Mouse (Mus musculus) hindbrain, embryonic 11.5 days (tissue): ENCODE measurements around the gene Olfr691. TPM values are rescaled to one million over a fixed set of nuclear protein-coding genes. Genes with fewer than 3 reads are reported as not detected.
"Not testable (repeated sequence)": the region's sequence is repeated elsewhere in the genome, so short reads cannot be mapped to it uniquely, and the experiment has no call there.

ENCODE experiments used
- ATAC-seq: fragments of 200-750 bp; cut with Nextera tagmentation; 2 replicates; pipeline ENCODE4 v1.8.0; 2017; ENCODE audit warnings: mild to moderate bottlenecking, moderate TSS enrichment, moderate library complexity; ENCODE audit not compliant: low FRiP score
- DNase-seq: peaks from one replicate; pipeline ENCODE4 v3.0.0-alpha.2; 2015; ENCODE audit warnings: low spot score
- H3K27ac ChIP-seq: fragments of 300-500 bp; sonication (generic); 2 replicates; pipeline ENCODE4 v1.5.1; 2014; ENCODE audit warnings: mild to moderate bottlenecking, low read depth, low read length
- H3K27me3 ChIP-seq: fragments of 300-500 bp; sonication (generic); 2 replicates; pipeline ENCODE4 v1.6.1; 2014; ENCODE audit warnings: mild to moderate bottlenecking, low read length, moderate library complexity, mixed read lengths; ENCODE audit not compliant: control insufficient read depth, insufficient read depth
- H3K36me3 ChIP-seq: fragments of 300-500 bp; sonication (generic); 2 replicates; pipeline ENCODE4 v1.6.1; 2014; ENCODE audit warnings: mild to moderate bottlenecking, low read length, moderate library complexity, mixed read lengths; ENCODE audit not compliant: control insufficient read depth, insufficient read depth
- H3K4me1 ChIP-seq: fragments of 300-500 bp; sonication (generic); replicated peaks from 2 replicates; pipeline ENCODE4 v1.6.1; 2014; ENCODE audit warnings: low read length, mixed read lengths; ENCODE audit not compliant: control insufficient read depth, insufficient read depth
- H3K4me2 ChIP-seq: fragments of 300-500 bp; sonication (generic); replicated peaks from 2 replicates; pipeline ENCODE4 v1.6.1; 2014; ENCODE audit warnings: mild to moderate bottlenecking, low read depth, low read length
- H3K4me3 ChIP-seq: fragments of 300-500 bp; sonication (generic); 2 replicates; pipeline ENCODE4 v1.5.1; 2014; ENCODE audit warnings: low read depth, low read length
- H3K9ac ChIP-seq: fragments of 300-500 bp; sonication (generic); 2 replicates; pipeline ENCODE4 v1.6.1; 2014; ENCODE audit warnings: low read depth, low read length
- H3K9me3 ChIP-seq: fragments of 300-500 bp; sonication (generic); 2 replicates; pipeline ENCODE4 v1.6.1; 2016; ENCODE audit warnings: low read length; ENCODE audit not compliant: control insufficient read depth
- WGBS: fragments of 180-500 bp; shearing (Covaris S2); extraction: QIAGEN DNeasy Blood & Tissue Kit; methylation state at CpG from one replicate; pipeline ENCODE4 v1.1.7; 2014; 5-methylcytosine and 5-hydroxymethylcytosine counted together
- polyA plus RNA-seq: library from polyadenylated mRNA; unstranded; fragments of >200 nt; fragmentation: Nextera tagmentation; extraction: Ambion mirVana; gene quantifications from 2 replicates; pipeline ENCODE4 v1.2.1, GENCODE M21; 2014

Olfr691 gene
- polyA plus RNA-seq, 1 experiment from 2014 or later: 0.39 TPM

DNA sequence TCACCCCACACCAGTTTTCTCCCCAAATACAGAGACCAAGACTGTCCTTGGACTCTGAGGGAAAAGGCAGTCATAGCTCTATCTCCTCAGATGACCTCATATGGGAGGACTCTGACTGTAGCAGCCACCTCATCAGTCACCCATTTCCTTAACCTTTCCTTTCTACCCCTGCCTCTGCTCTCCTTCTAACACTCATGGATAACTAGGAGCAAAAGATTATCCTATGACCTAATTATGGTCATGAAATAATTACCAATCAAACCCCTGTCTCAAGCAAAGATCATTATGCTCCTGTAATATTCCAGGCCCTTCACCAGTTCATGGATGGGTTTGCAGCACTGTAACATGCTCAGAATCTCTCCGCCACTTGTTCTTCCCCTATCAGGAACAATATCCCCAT lies 25.9 kb upstream of the Olfr691 start, which contains the start of gene Olfr692:
TSS of gene Olfr692 (plus strand) at position 301 of the 400 bp plus-strand sequence.
- Histone ChIP-seq H3K4me1 (no peaks in the 10 kb centered on the region), H3K4me2 (no peak within 1 kb of the TSS), H3K9ac (no peak within 1 kb of the TSS), H3K4me3 (no peak within 1 kb of the TSS), H3K27ac (no peak within 1 kb of the TSS), H3K36me3 (no peaks in the 10 kb centered on the region), H3K9me3 (no peaks in the 10 kb centered on the region), H3K27me3 (no peaks in the 10 kb centered on the region)
- no peak for DNase-seq
- ATAC-seq: no peak
- WGBS: 90% methylated on average over 1 of the region's 1 CpGs

DNA sequence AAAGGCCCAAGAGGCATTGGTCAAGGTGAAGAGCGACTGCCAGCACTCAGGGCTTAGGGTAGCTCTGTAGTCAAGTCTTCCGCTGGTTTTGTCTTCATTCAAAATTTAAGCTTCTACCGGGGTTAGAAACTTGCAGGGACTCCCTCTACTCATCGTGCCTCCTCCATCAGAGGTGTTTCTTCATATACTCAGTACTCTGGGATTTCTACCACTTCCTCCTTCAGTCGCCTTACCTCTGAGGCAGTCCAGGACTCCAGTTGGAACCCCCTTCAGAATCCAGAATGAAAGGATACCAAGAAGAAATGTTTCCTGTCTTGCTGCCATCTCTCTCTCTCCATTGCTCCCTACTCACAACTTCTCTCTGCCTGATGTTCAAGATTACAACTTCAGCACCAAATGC lies 25.2 kb upstream of the Olfr691 start:
- no peak for DNase-seq
- no peaks in the 10 kb centered on the region for H3K36me3 ChIP-seq
- H3K4me3 ChIP-seq: no peak overlapping the region
- no peak for ATAC-seq
- H3K4me2 ChIP-seq: no peak overlapping the region
- H3K27ac ChIP-seq: no peak overlapping the region
- H3K27me3 ChIP-seq: no peaks in the 10 kb centered on the region
- 90% methylated on average over 5 of the region's 5 CpGs for WGBS
- no peaks in the 10 kb centered on the region for H3K9me3 ChIP-seq
- no peaks in the 10 kb centered on the region for H3K4me1 ChIP-seq
- H3K9ac ChIP-seq: no peak overlapping the region

DNA sequence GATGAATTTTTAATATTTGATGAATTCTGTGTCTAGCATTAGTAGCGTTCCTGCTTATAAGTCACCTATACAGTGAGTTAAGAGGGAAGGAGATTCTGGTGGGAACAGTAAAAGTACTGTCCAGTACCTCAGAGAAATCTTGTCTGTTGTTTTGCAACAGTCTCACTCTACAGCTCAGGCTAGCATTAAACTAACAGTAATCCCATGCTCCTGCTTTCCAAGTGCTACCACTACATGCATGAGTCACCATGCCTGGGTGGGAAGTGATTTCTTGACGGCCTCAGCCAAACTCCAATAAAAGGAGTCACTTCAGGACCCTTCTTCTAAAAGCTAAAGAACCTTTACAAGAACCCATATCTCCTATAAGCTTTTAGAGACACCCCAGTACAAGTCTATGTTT lies 19.6 kb upstream of the Olfr691 start:
- Histone ChIP-seq H3K36me3 (no peaks in the 10 kb centered on the region), H3K27me3 (no peaks in the 10 kb centered on the region), H3K4me2 (no peak overlapping the region), H3K4me3 (no peak overlapping the region), H3K9ac (no peak overlapping the region), H3K9me3 (no peaks in the 10 kb centered on the region), H3K4me1 (no peaks in the 10 kb centered on the region), H3K27ac (no peak overlapping the region)
- ATAC-seq (no peak), DNase-seq (no peak)
- WGBS: 81% methylated on average over 2 of the region's 2 CpGs

DNA sequence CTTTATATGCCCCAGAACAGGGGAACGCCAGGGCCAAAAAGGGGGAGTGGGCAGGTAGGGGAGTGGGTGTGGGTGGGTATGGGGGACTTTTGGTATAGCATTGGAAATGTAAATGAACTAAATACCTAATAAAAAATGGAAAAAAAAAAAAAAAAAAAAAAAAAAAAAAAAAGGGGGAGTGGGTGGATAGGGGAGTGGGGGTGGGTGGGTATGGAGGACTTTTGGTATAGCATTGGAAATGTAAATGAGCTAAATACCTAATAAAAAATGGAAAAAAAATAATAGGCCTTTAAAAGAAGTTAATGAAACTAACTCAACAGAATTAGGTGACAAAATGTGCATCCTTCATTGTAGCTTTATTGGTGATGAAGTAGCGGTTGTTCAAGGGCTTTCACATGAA lies 14.4 kb upstream of the Olfr691 start:
- H3K36me3 ChIP-seq, H3K27ac ChIP-seq, H3K4me2 ChIP-seq, H3K9me3 ChIP-seq, DNase-seq, H3K4me3 ChIP-seq, H3K9ac ChIP-seq, H3K4me1 ChIP-seq, H3K27me3 ChIP-seq: not testable (repeated sequence)
- WGBS: 97% methylated on average over 1 of the region's 2 CpGs
- ATAC-seq: peak; percentile 100

DNA sequence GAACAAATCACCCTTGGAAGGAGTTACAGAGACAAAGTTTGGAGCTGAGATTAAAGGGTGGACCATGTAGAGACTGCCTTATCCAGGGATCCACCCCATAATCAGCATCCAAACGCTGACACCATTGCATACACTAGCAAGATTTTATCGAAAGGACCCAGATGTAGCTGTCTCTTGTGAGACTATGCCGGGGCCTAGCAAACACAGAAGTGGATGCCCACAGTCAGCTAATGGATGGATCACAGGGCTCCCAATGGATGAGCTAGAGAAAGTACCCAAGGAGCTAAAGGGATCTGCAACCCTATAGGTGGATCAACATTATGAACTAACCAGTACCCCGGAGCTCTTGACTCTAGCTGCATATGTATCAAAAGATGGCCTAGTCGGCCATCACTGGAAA lies 14.0 kb upstream of the Olfr691 start:
- not testable (repeated sequence) for H3K9me3 ChIP-seq, H3K27me3 ChIP-seq, H3K4me1 ChIP-seq, DNase-seq, H3K4me2 ChIP-seq, H3K4me3 ChIP-seq, H3K27ac ChIP-seq, H3K9ac ChIP-seq, H3K36me3 ChIP-seq
- no CpG with 5 or more reads among the region's 5 CpGs for WGBS
- ATAC-seq: peak; percentile 85

DNA sequence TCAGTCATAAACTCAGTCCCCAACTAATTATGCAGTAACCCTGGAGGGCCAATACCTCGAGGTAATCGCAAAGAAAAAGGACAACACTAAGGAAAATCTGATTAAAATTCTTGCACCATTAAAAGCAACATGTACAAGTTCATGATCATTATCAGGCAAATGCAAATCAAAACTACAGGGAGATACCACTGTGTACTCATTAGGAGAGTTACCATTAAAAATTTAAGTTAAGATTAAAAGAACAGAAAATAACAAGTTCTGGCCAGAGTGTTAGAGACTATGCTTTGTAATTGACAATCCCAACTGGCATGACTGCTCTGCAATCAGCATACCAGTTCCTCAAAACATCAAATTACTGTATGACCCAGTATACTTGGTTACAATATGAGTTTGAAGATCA lies 682 bp upstream of the Olfr691 start:
- DNase-seq: no peak
- no peak overlapping the region for H3K27ac ChIP-seq
- H3K36me3 ChIP-seq: no peaks in the 10 kb centered on the region
- no peak overlapping the region for H3K9ac ChIP-seq
- no peaks in the 10 kb centered on the region for H3K9me3 ChIP-seq
- WGBS: 74% methylated on average over 2 of the region's 2 CpGs
- H3K4me1 ChIP-seq: no peaks in the 10 kb centered on the region
- H3K4me2 ChIP-seq: no peak overlapping the region
- ATAC-seq: no peak
- no peaks in the 10 kb centered on the region for H3K27me3 ChIP-seq
- no peak overlapping the region for H3K4me3 ChIP-seq

DNA sequence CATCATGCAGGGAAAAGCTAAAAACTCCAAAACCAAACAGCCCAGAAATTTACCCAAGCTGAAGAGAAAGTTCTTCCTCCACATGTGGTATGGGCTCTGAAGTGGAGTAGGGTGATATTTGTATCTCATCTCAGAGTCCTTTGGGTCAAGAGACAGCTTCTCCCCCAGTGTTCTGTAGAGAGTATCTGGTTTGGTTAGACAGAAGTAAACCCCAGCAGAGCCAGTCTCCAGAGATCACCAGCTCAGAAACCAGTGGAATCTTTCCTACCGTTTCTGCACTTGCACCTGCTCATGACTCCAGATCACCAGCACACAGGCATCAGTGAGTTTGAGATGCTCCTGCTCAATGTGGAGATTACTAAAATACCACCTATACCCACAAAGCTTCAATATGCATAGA lies 8.1 kb downstream of the Olfr691 start, which contains the start of gene Olfr690:
TSS of gene Olfr690 (minus strand) at position 101 of the 400 bp plus-strand sequence.
- 78% methylated on average over 1 of the region's 1 CpGs for WGBS
- DNase-seq: no peak
- H3K27ac ChIP-seq: no peak within 1 kb of the TSS

DNA sequence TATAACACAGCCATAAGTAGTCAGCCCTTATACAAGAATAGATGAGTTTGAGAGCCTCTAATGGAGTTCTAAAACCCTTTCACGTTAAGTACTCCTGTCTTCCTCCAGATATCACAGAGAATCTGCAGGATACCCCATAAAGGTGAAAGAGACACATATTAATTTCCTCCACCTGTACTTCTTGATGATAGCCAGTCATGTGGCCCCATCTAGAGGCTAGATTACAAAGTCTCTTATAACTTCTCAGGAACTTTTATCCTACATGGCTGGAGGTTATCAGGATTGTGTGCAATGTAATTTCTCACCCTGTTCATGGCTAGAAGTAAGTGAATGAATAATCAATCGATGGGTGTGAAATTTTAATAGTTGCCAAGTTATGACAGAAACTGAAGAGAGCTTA lies 16.8 kb downstream of the Olfr691 start:
- ATAC-seq: no peak
- H3K4me3 ChIP-seq: no peak overlapping the region
- no peak for DNase-seq
- H3K36me3 ChIP-seq: no peaks in the 10 kb centered on the region
- no peak overlapping the region for H3K9ac ChIP-seq
- H3K27ac ChIP-seq: no peak overlapping the region
- H3K9me3 ChIP-seq: no peaks in the 10 kb centered on the region
- H3K4me2 ChIP-seq: no peak overlapping the region
- WGBS: 85% methylated on average over 2 of the region's 2 CpGs
- H3K27me3 ChIP-seq: no peaks in the 10 kb centered on the region
- H3K4me1 ChIP-seq: no peaks in the 10 kb centered on the region

More for the DNA sequence above, 8.1 kb downstream of the Olfr691 start, which contains the start of gene Olfr690:
- Histone ChIP-seq H3K36me3 (no peaks in the 10 kb centered on the region), H3K27me3 (no peaks in the 10 kb centered on the region), H3K9me3 (no peaks in the 10 kb centered on the region), H3K4me1 (no peaks in the 10 kb centered on the region), H3K9ac (no peak within 1 kb of the TSS), H3K4me2 (no peak within 1 kb of the TSS), H3K4me3 (no peak within 1 kb of the TSS)
- ATAC-seq: no peak

DNA sequence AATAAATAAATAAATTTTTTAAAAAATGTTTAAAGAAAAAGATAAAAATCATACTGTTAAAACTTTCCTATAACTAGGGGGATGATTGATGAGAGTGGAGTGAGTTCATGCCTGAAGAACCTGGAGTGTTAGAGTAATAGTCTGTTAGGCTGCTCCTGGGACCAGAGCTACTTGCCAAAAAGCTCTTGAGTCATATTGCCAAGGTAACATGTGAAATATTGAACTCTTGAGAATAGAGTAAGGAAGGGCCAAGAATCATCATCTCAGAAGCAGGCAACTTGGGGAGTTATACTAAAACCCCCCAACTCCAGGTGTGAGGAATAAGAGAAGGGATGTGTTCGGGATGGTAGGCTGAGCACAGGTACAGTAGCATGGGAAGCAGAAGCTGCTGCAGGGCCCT lies 31.2 kb downstream of the Olfr691 start, which contains the start of gene Olfr689:
TSS of gene Olfr689 (plus strand) at position 301 of the 400 bp plus-strand sequence.
- Histone ChIP-seq H3K9ac (no peak within 1 kb of the TSS), H3K27me3 (no peaks in the 10 kb centered on the region), H3K4me3 (no peak within 1 kb of the TSS), H3K4me2 (no peak within 1 kb of the TSS), H3K4me1 (no peaks in the 10 kb centered on the region), H3K27ac (no peak within 1 kb of the TSS), H3K9me3 (no peaks in the 10 kb centered on the region), H3K36me3 (no peaks in the 10 kb centered on the region)
- no peak for DNase-seq
- no peak for ATAC-seq
- 90% methylated on average over 1 of the region's 1 CpGs for WGBS
